Mouse (Mus musculus) kidney, adult 2 months (tissue): Measurements from ENCODE around the gene Vars.

Experiments used
- CTCF ChIP-seq: fragments of 200-500 bp; conservative IDR thresholded peaks from 2 replicates; pipeline ENCODE4 v1.5.1; 2011; ENCODE audit warnings: low read depth, mild to moderate bottlenecking, control low read depth, low read length, moderate library complexity, mixed read lengths; ENCODE audit not compliant: insufficient read depth, insufficient read length
- POLR2A ChIP-seq: fragments of 200-500 bp; IDR thresholded peaks from one replicate; pipeline ENCODE4 v1.6.1; 2011; ENCODE audit warnings: low read depth, low read length, control low read depth

GRCm38 (mm10) chr17:35011440-35011839, 10.7 kb downstream of the Vars start:
- TF ChIP-seq CTCF: no peak
- no peak for TF ChIP-seq POLR2A
